Mouse (Mus musculus): ENCODE measurements around the gene Haus6. TPM values are rescaled to one million over a fixed set of nuclear protein-coding genes. Genes with fewer than 3 reads are reported as not detected.

Haus6 gene
- polyA plus RNA-seq, 1 experiment from 2014 or later: 11.5 TPM

DNA sequence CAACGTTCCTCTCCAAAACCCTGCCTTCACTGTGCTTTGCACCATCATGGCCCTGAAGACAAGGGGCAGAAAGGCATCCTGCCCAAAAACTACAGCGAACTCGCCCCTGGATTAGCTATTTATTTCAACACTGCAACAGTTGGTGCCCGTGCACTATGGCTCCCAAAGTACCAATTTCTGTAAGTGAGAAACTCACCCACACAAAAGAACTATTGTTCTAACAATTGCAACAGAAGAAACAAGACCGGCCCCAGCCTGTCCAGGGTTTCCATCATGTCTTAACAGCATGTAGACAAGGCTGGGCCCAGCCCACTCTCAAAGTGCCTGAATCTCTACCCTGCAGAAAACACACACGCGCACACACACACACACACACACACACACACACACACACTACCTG lies 54.5 kb downstream of the Haus6 start:
- Histone ChIP-seq H3K36me3 (ENCODE audit: control insufficient read depth, insufficient read depth, low read length) (no peaks in the 10 kb centered on the region), H3K4me1 (ENCODE audit: control insufficient read depth, insufficient read depth, low read length) (no peaks in the 10 kb centered on the region), H3K9me3 (replicated peaks; ENCODE audit: control insufficient read depth, low read length) (no peaks in the 10 kb centered on the region), H3K4me3 (ENCODE audit: low read depth, low read length) (no peak overlapping the region), H3K4me2 (ENCODE audit: low read length) (no peak overlapping the region), H3K9ac (ENCODE audit: low read length) (no peak overlapping the region), H3K27me3 (replicated peaks; ENCODE audit: control insufficient read depth, insufficient read depth, low read length) (no peaks in the 10 kb centered on the region), H3K27ac (ENCODE audit: low read depth, low read length) (no peak overlapping the region)
- 63% methylated on average over 7 of the region's 7 CpGs for WGBS
- DNase-seq (ENCODE audit: low spot score) (no peak), ATAC-seq (no peak)

DNA sequence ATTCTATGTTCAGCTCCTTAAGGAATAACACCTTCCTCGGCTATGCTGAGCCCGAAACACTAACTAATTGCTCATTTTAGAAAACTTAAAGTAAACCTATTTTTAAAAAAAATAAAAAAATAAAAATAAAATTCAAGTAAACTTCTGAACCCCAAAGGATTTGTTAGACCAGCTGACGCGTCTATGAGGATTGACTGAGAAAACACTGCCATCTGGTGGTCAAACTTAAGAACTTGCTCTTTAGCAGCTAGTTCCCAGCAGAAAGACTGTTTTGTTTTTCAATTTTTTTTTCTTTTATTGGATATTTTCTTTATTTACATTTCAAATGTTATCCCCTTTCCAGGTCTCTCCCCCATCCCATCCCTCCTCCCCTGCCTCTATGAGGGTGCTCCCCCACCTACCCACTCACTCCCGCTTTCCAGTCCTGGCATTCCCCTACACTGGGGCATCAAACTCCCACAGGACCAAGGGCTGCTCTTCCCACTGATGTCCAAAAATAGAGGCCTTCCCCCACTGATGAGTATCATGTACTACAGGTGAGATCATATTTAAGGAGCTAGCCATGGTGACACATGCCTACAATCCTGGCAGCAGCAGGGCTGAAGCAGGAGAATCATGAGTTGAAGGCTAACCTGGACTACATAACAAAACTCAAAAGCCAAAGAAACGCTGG lies 56.7 kb downstream of the Haus6 start:
- no peaks in the 10 kb centered on the region for H3K36me3 ChIP-seq (ENCODE audit: control insufficient read depth, insufficient read depth, low read length)
- peak; percentile 85 for DNase-seq (ENCODE audit: low spot score)
- peak; percentile 72 for ATAC-seq
- no peak overlapping the region for H3K27ac ChIP-seq (ENCODE audit: low read depth, low read length)
- no peak overlapping the region for H3K4me3 ChIP-seq (ENCODE audit: low read depth, low read length)
- H3K27me3 ChIP-seq (replicated peaks; ENCODE audit: control insufficient read depth, insufficient read depth, low read length): no peaks in the 10 kb centered on the region
- no peak overlapping the region for H3K4me2 ChIP-seq (ENCODE audit: low read length)
- H3K4me1 ChIP-seq (ENCODE audit: control insufficient read depth, insufficient read depth, low read length): no peaks in the 10 kb centered on the region
- H3K9ac ChIP-seq (ENCODE audit: low read length): no peak overlapping the region
- no peaks in the 10 kb centered on the region for H3K9me3 ChIP-seq (replicated peaks; ENCODE audit: control insufficient read depth, low read length)
- 22% methylated on average over 6 of the region's 6 CpGs for WGBS

DNA sequence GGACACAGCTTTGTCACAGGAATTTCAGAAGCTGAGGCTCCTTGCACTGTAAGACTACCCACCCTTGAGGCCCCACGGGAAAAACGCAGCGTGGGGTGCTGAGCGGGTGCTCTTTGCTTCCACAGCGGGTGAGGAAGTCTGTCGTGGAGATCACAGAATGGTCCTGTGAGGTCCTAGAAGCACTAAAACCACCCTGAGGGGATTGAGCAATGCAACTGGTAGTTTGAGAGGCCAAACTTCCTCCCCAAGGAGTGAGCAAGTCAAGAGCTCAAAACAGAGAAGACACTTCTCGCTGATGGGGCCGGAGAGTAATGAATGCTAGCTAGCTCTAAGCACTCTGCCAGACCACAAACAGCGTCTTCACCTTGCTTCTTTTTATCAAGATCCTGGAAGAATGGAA lies 63.5 kb downstream of the Haus6 start:
- H3K27ac ChIP-seq (ENCODE audit: low read depth, low read length): no peak overlapping the region

DNA sequence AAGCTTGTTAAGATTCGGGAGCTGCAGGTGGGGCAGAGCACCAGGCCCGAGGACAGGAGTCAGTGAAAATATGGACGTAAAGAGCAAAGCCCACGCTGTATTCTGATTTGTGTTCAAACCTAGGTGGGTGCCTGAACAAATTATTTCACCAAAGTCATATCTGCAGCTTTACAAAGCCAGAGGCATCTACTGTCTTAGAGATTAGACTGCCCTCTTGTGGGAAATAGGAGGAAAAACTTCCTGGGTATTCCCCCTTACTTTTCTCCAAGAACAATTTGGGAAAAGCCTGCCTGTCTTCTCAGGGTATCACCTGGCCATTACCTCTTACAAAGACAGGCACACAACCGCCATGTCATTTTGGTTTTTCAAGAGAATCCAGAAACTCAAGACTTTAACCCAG lies 66.2 kb downstream of the Haus6 start:
- no peaks in the 10 kb centered on the region for H3K9me3 ChIP-seq (replicated peaks; ENCODE audit: control insufficient read depth, low read length)
- 58% methylated on average over 5 of the region's 5 CpGs for WGBS

More for the DNA sequence above, 63.5 kb downstream of the Haus6 start:
- Histone ChIP-seq H3K4me2 (ENCODE audit: low read length) (no peak overlapping the region), H3K36me3 (ENCODE audit: control insufficient read depth, insufficient read depth, low read length) (no peaks in the 10 kb centered on the region), H3K4me1 (ENCODE audit: control insufficient read depth, insufficient read depth, low read length) (no peaks in the 10 kb centered on the region), H3K4me3 (ENCODE audit: low read depth, low read length) (no peak overlapping the region), H3K9me3 (replicated peaks; ENCODE audit: control insufficient read depth, low read length) (no peaks in the 10 kb centered on the region), H3K9ac (ENCODE audit: low read length) (no peak overlapping the region), H3K27me3 (replicated peaks; ENCODE audit: control insufficient read depth, insufficient read depth, low read length) (no peaks in the 10 kb centered on the region)
- ATAC-seq (no peak), DNase-seq (ENCODE audit: low spot score) (no peak)
- 87% methylated on average over 9 of the region's 9 CpGs for WGBS

DNA sequence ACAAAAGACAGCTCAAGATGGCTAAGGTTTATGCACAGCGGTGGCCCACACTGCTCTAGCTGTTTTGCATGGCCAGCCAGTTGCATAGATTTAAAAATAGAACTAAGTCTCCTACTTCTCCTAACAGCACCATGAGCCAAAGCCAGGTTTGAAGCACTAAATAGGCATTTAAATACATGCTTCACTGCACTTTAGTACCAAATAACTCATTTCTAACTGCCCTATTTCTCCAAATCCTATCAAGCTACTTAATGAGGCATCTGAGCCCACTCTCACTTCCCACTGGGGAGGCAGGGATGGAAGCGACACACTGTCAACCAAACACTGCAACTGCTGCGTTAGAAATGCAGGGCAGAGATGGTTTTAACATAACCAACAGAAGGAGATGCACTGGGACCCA lies 67.9 kb downstream of the Haus6 start:
- DNase-seq (ENCODE audit: low spot score): peak; percentile 22
- Histone ChIP-seq H3K4me1 (ENCODE audit: control insufficient read depth, insufficient read depth, low read length) (no peaks in the 10 kb centered on the region), H3K4me3 (ENCODE audit: low read depth, low read length) (no peak overlapping the region), H3K27me3 (replicated peaks; ENCODE audit: control insufficient read depth, insufficient read depth, low read length) (no peaks in the 10 kb centered on the region), H3K36me3 (ENCODE audit: control insufficient read depth, insufficient read depth, low read length) (no peaks in the 10 kb centered on the region), H3K9me3 (replicated peaks; ENCODE audit: control insufficient read depth, low read length) (no peaks in the 10 kb centered on the region), H3K27ac (ENCODE audit: low read depth, low read length) (no peak overlapping the region), H3K4me2 (ENCODE audit: low read length) (no peak overlapping the region), H3K9ac (ENCODE audit: low read length) (no peak overlapping the region)
- 34% methylated on average over 3 of the region's 3 CpGs for WGBS
- peak; percentile 29; the same call in 1 of the 2 replicates for ATAC-seq

More for the DNA sequence above, 66.2 kb downstream of the Haus6 start:
- no peaks in the 10 kb centered on the region for H3K36me3 ChIP-seq (ENCODE audit: control insufficient read depth, insufficient read depth, low read length)
- H3K9ac ChIP-seq (ENCODE audit: low read length): no peak overlapping the region
- peak; percentile 72 for DNase-seq (ENCODE audit: low spot score)
- peak; percentile 23; the same call in 1 of the 2 replicates for ATAC-seq
- no peak overlapping the region for H3K4me3 ChIP-seq (ENCODE audit: low read depth, low read length)
- H3K27ac ChIP-seq (ENCODE audit: low read depth, low read length): no peak overlapping the region
- H3K4me2 ChIP-seq (ENCODE audit: low read length): no peak overlapping the region
- no peaks in the 10 kb centered on the region for H3K27me3 ChIP-seq (replicated peaks; ENCODE audit: control insufficient read depth, insufficient read depth, low read length)
- no peaks in the 10 kb centered on the region for H3K4me1 ChIP-seq (ENCODE audit: control insufficient read depth, insufficient read depth, low read length)

DNA sequence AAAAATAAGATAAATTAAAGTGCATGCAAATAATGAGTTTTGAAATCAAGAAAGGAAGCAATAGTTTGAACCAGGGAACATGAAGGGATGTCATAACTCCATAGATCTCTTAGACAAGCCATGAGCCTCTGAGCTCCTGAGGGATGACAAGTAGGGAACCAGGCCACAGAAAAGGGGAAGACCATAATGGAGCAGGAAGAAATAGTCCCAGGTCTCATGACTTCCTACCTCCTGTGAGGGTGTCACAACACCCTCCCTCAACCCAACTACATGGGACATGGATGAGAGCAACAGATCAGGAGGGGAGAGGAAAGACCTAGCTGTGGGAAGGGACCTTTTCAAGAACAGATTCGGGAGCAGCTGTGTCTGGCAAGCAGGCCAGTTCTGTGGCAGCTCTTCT lies 70.3 kb downstream of the Haus6 start:
- Histone ChIP-seq H3K9ac (ENCODE audit: low read length) (no peak overlapping the region), H3K27ac (ENCODE audit: low read depth, low read length) (no peak overlapping the region), H3K4me3 (ENCODE audit: low read depth, low read length) (no peak overlapping the region), H3K27me3 (replicated peaks; ENCODE audit: control insufficient read depth, insufficient read depth, low read length) (no peaks in the 10 kb centered on the region), H3K4me2 (ENCODE audit: low read length) (no peak overlapping the region), H3K4me1 (ENCODE audit: control insufficient read depth, insufficient read depth, low read length) (no peaks in the 10 kb centered on the region), H3K36me3 (ENCODE audit: control insufficient read depth, insufficient read depth, low read length) (no peaks in the 10 kb centered on the region), H3K9me3 (replicated peaks; ENCODE audit: control insufficient read depth, low read length) (no peaks in the 10 kb centered on the region)
- no peak for DNase-seq (ENCODE audit: low spot score)
- 65% methylated on average over 1 of the region's 1 CpGs for WGBS
- no peak for ATAC-seq

DNA sequence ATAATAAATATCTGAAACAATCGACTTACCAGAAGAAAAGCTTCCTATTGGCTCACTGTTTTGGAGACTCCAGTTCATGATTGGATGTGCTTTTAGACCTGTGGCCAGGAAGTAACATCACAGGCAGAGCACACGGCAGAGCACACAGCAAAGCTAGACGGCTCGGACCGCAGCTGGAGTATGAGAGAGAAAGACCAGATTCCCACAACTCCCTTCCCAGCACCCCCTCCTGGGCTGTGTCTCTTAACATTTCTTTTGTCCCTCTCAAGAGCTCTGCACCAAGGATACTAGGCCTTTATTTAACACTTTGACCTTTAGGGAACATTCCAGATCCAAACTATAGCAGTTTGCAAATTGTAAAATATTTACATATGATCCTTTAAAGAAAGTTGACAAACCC lies 72.9 kb downstream of the Haus6 start:
- Histone ChIP-seq H3K4me1 (ENCODE audit: control insufficient read depth, insufficient read depth, low read length) (no peaks in the 10 kb centered on the region), H3K27ac (ENCODE audit: low read depth, low read length) (no peak overlapping the region), H3K9me3 (replicated peaks; ENCODE audit: control insufficient read depth, low read length) (no peaks in the 10 kb centered on the region), H3K4me2 (ENCODE audit: low read length) (no peak overlapping the region), H3K27me3 (replicated peaks; ENCODE audit: control insufficient read depth, insufficient read depth, low read length) (no peaks in the 10 kb centered on the region), H3K4me3 (ENCODE audit: low read depth, low read length) (no peak overlapping the region), H3K36me3 (ENCODE audit: control insufficient read depth, insufficient read depth, low read length) (no peaks in the 10 kb centered on the region), H3K9ac (ENCODE audit: low read length) (no peak overlapping the region)
- ATAC-seq (no peak), DNase-seq (ENCODE audit: low spot score) (no peak)
- 94% methylated on average over 5 of the region's 5 CpGs for WGBS

DNA sequence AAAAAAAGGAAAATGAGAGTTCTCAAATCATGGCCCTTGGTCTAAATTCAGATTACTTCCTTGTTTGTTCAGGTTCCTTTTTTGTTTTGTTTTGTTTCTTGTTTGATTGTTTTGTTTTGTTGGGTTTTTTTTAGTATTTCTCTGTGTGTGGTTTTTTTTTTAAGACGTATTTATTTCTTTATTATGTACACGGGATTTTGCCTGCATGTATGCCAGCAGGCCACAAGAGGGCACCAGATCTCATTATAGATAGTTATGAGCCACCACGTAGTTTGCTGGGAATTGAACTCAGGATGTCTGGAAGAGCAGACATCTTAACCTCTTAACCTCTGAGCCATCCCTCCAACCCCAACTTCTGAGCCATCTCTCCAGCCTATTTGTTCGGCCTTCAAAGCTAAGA lies 73.9 kb downstream of the Haus6 start:
- H3K4me3 ChIP-seq (ENCODE audit: low read depth, low read length): no peak overlapping the region
- WGBS: 40% methylated on average over 4 of the region's 4 CpGs
- no peak overlapping the region for H3K4me2 ChIP-seq (ENCODE audit: low read length)
- H3K9ac ChIP-seq (ENCODE audit: low read length): no peak overlapping the region
- H3K4me1 ChIP-seq (ENCODE audit: control insufficient read depth, insufficient read depth, low read length): no peaks in the 10 kb centered on the region
- no peaks in the 10 kb centered on the region for H3K36me3 ChIP-seq (ENCODE audit: control insufficient read depth, insufficient read depth, low read length)
- no peaks in the 10 kb centered on the region for H3K27me3 ChIP-seq (replicated peaks; ENCODE audit: control insufficient read depth, insufficient read depth, low read length)
- no peaks in the 10 kb centered on the region for H3K9me3 ChIP-seq (replicated peaks; ENCODE audit: control insufficient read depth, low read length)
- no peak overlapping the region for H3K27ac ChIP-seq (ENCODE audit: low read depth, low read length)
- DNase-seq (ENCODE audit: low spot score) (peak; percentile 66), ATAC-seq (no peak)

DNA sequence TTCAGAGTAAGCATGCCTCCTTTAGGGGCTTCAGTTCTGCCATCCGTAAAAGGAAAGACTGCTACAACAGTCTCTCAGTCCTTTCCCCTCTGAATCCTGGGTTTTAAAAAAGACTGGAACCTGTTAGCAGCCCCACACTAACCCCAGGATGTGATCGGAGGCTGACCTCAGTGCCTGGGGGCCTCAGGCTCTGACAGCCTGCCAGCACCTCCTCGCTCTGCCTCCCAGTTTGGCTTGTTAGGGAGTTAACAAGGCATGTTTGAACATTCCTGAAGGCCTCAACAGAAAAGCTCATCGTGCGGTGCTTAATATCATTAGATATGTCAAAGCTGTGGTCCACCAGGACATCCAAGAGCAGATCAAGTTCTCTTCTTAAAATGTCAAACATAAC lies 77.8 kb downstream of the Haus6 start:
- DNase-seq (ENCODE audit: low spot score) (no peak), ATAC-seq (no peak)
- no peaks in the 10 kb centered on the region for H3K9me3 ChIP-seq (replicated peaks; ENCODE audit: control insufficient read depth, low read length)
- no peak overlapping the region for H3K9ac ChIP-seq (ENCODE audit: low read length)
- H3K27me3 ChIP-seq (replicated peaks; ENCODE audit: control insufficient read depth, insufficient read depth, low read length): no peaks in the 10 kb centered on the region
- 78% methylated on average over 5 of the region's 5 CpGs for WGBS
- no peak overlapping the region for H3K4me3 ChIP-seq (ENCODE audit: low read depth, low read length)
- no peaks in the 10 kb centered on the region for H3K4me1 ChIP-seq (ENCODE audit: control insufficient read depth, insufficient read depth, low read length)
- H3K4me2 ChIP-seq (ENCODE audit: low read length): no peak overlapping the region
- no peaks in the 10 kb centered on the region for H3K36me3 ChIP-seq (ENCODE audit: control insufficient read depth, insufficient read depth, low read length)
- no peak overlapping the region for H3K27ac ChIP-seq (ENCODE audit: low read depth, low read length)
